In genomic region chr16:7049162-7049971, GRCm38 (mm10) we compare ENCODE assay signal across 8 mouse cellular contexts.
DNase-seq lines count a peak whose midpoint lies in the region; ATAC-seq and TF ChIP-seq lines count a peak whose summit lies in the region.

No protein-coding gene starts in this region.

- no peaks in the 10 kb centered on the region for H3K36me3 ChIP-seq in forebrain, embryonic 10.5 days (replicated peaks)
- H3K36me3 ChIP-seq in hindbrain, embryonic 12.5 days: no peaks in the 10 kb centered on the region
- H3K36me3 ChIP-seq in limb, embryonic 12.5 days: no peaks in the 10 kb centered on the region

- H3K4me1 ChIP-seq in bone marrow macrophage, adult 2 months (ENCODE audit: control insufficient read depth, insufficient read depth, low read length): 0 out of 2 replicates have a peak, but pooled peaks cover 2% of the 10 kb centered on the region
- H3K4me1 ChIP-seq in forebrain, embryonic 10.5 days: peaks cover 44% of the 10 kb centered on the region
- H3K4me1 ChIP-seq in hindbrain, embryonic 12.5 days: peaks cover 42% of the 10 kb centered on the region
- peaks cover 22% of the 10 kb centered on the region for H3K4me1 ChIP-seq in limb, embryonic 12.5 days (replicated peaks)

- TF ChIP-seq POLR2A in bone marrow macrophage, adult 2 months (IDR thresholded peaks at IDR 0.05; ENCODE audit: borderline replicate concordance, low read depth, low read length): no peak

- peak; percentile 94 for TF ChIP-seq CTCF in left cerebral cortex, adult 2 months (IDR thresholded peaks at IDR 0.05)
- no peak; the same call in 1 of the 2 replicates for TF ChIP-seq CTCF in bone marrow macrophage, adult 2 months (IDR thresholded peaks at IDR 0.05; ENCODE audit: low read depth, low read length)

- WGBS in forebrain, embryonic 10.5 days: 5% methylated on average over 18 of the region's 18 CpGs
- WGBS in hindbrain, embryonic 12.5 days: 6% methylated on average over 18 of the region's 18 CpGs
- WGBS in limb, embryonic 12.5 days: 15% methylated on average over 18 of the region's 18 CpGs

- peaks cover 74% of the 10 kb centered on the region for H3K27me3 ChIP-seq in forebrain, embryonic 10.5 days (ENCODE audit: poor library complexity, severe bottlenecking)
- H3K27me3 ChIP-seq in hindbrain, embryonic 12.5 days: no peaks in the 10 kb centered on the region
- no peaks in the 10 kb centered on the region for H3K27me3 ChIP-seq in limb, embryonic 12.5 days

- H3K9me3 ChIP-seq in forebrain, embryonic 10.5 days: no peaks in the 10 kb centered on the region
- H3K9me3 ChIP-seq in hindbrain, embryonic 12.5 days (replicated peaks): no peaks in the 10 kb centered on the region
- no peaks in the 10 kb centered on the region for H3K9me3 ChIP-seq in limb, embryonic 12.5 days

- intact Hi-C loops in left cerebral cortex, adult 2 months (cut with DNase I): loop anchor here (5.0 to 10.0 kb wide), 2 partner anchors 257 to 545 kb away; no protein-coding TSS in a partner anchor
- intact Hi-C loops in left cerebral cortex, postnatal 36 days (cut with DNase I): no loop called here

- peak overlapping the region; percentile 15; the same call in 1 of the 2 replicates for H3K4me3 ChIP-seq in left cerebral cortex, adult 2 months
- peak overlapping the region; percentile 16; the same call in 1 of the 2 replicates for H3K4me3 ChIP-seq in bone marrow macrophage, adult 2 months (ENCODE audit: insufficient read depth, low read length)
- peak overlapping the region; percentile 39 for H3K4me3 ChIP-seq in forebrain, embryonic 10.5 days
- no peak overlapping the region for H3K4me3 ChIP-seq in hindbrain, embryonic 12.5 days
- H3K4me3 ChIP-seq in limb, embryonic 12.5 days (replicated peaks): no peak overlapping the region

- peak overlapping the region; percentile 42 for H3K4me2 ChIP-seq in hindbrain, embryonic 12.5 days (replicated peaks)
- peak overlapping the region; percentile 41 for H3K4me2 ChIP-seq in limb, embryonic 12.5 days

- peak overlapping the region; percentile 12 for H3K27ac ChIP-seq in left cerebral cortex, adult 2 months
- H3K27ac ChIP-seq in bone marrow macrophage, adult 2 months (ENCODE audit: insufficient read depth, low read depth, low read length): no peak overlapping the region
- peak overlapping the region; percentile 9 for H3K27ac ChIP-seq in forebrain, embryonic 10.5 days
- H3K27ac ChIP-seq in hindbrain, embryonic 12.5 days: 0 out of 2 replicates have a peak overlapping the region, but pooled peaks have one; percentile 31
- no peak overlapping the region for H3K27ac ChIP-seq in limb, embryonic 12.5 days

- H3K9ac ChIP-seq in hindbrain, embryonic 12.5 days: no peak overlapping the region
- no peak overlapping the region for H3K9ac ChIP-seq in limb, embryonic 12.5 days (replicated peaks)

- DNase-seq in left cerebral cortex, adult 2 months (ENCODE audit: extremely low spot score in 1 of 2, low spot score in 2 of 2): peak in 1 of 2 experiments; percentile 48
- no peak for DNase-seq in left cerebral cortex, postnatal 36 days (ENCODE audit: low spot score in 2 of 2)
- DNase-seq in forebrain, embryonic 10.5 days (ENCODE audit: extremely low spot score, low spot score): peak; percentile 35
- peak; percentile 1 for DNase-seq in naive thymus-derived CD4-positive, alpha-beta T cell, adult 2 months (ENCODE audit: low read depth)
- no peak for DNase-seq in spleen, postnatal 4 days (ENCODE audit: low spot score in 2 of 2)

- 0 out of 2 replicates have a peak, but pooled peaks have one; percentile 18 for ATAC-seq in hindbrain, embryonic 12.5 days (ENCODE audit: low FRiP score)
- no peak for ATAC-seq in limb, embryonic 12.5 days (ENCODE audit: insufficient number of reproducible peaks, insufficient read depth, low FRiP score, low TSS enrichment, low read depth)

Comparison
In these comparisons a context has a peak if more than half of its experiments do, and no peak if none do; other contexts are left out.
1. DNase-seq: peak in forebrain, embryonic 10.5 days (single experiment) and naive thymus-derived CD4-positive, alpha-beta T cell, adult 2 months (single experiment); none in left cerebral cortex, postnatal 36 days (0 of 2) and spleen, postnatal 4 days (0 of 2).
2. H3K27ac ChIP-seq: peak in left cerebral cortex, adult 2 months (single experiment), forebrain, embryonic 10.5 days (single experiment) and hindbrain, embryonic 12.5 days (single experiment); none in bone marrow macrophage, adult 2 months (single experiment) and limb, embryonic 12.5 days (single experiment).
3. H3K4me3 ChIP-seq: peak in left cerebral cortex, adult 2 months (single experiment), bone marrow macrophage, adult 2 months (single experiment) and forebrain, embryonic 10.5 days (single experiment); none in hindbrain, embryonic 12.5 days (single experiment) and limb, embryonic 12.5 days (single experiment).